Mouse (Mus musculus): ENCODE measurements around the gene Rimklb.

Rimklb gene

GRCm38 (mm10) chr6:122427456-122427855, 71.1 kb downstream of the Rimklb start:
- CTCF ChIA-PET = no interaction called here

GRCm38 (mm10) chr6:122417015-122417414, 81.5 kb downstream of the Rimklb start:
- CTCF ChIA-PET = no interaction called here

- CTCF ChIA-PET = no interaction called here
Measured at GRCm38 (mm10) chr6:122416347-122416746, 82.2 kb downstream of the Rimklb start.

GRCm38 (mm10) chr6:122411281-122411680, 87.3 kb downstream of the Rimklb start:
- CTCF ChIA-PET = no interaction called here

GRCm38 (mm10) chr6:122402240-122402639, 96.3 kb downstream of the Rimklb start:
- CTCF ChIA-PET = no interaction called here

GRCm38 (mm10) chr6:122400263-122400662, 98.3 kb downstream of the Rimklb start:
- CTCF ChIA-PET = no interaction called here

Data from spleen, embryonic (tissue).